In the genomic region with DNA sequence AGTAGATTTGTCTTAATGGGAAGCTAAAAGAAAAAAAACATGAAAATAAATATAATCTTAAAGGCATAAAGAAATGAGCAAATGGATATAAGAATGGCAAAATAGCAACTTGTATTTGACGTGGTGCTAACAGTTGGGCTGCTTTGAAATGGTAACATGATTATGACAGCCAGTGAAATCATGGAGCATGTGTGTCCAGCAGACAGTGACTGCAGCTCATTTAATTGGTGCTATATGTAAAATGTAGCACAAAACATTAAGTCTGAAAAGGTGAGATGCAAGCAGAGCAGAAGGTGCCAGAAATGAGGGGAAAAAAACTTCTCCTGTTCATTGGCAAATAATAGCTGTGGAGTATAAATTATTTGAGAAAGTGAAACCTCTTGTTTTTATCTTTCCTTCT, we compare ENCODE assay signal across 19 mouse cellular contexts.
A peak's percentile ranks its signal among the peaks of the same experiment; 100 is the strongest.
DNase-seq lines count a peak whose midpoint lies in the region; ATAC-seq and TF ChIP-seq lines count a peak whose summit lies in the region.
"Had no signal": no experiment of that assay in that cellular context is flagged by ENCODE, and none has a peak within 500 bp of the region (broad histone marks: within the 10 kb centered on the region; RNA-seq: fewer than 3 reads in every experiment).

No protein-coding gene starts in this region.

- H3K27me3 ChIP-seq in forebrain, embryonic 15.5 days = no peaks in the 10 kb centered on the region
- H3K27me3 ChIP-seq in forebrain, embryonic 10.5 days (ENCODE audit: poor library complexity, severe bottlenecking) = no peaks in the 10 kb centered on the region
- H3K27me3 ChIP-seq in forebrain, postnatal 0 days (ENCODE audit: insufficient read depth, low read length) = no peaks in the 10 kb centered on the region
- no peaks in the 10 kb centered on the region for H3K27me3 ChIP-seq in forebrain, embryonic 13.5 days
- no peaks in the 10 kb centered on the region for H3K27me3 ChIP-seq in CH12.LX (replicated peaks)
- H3K27me3 ChIP-seq: embryonic facial prominence, embryonic 12.5 days; Patski had no signal

- in situ Hi-C loops in CH12.LX (cut with MboI; ENCODE audit: low pct_ligation_motif_present, low pct_unique_long_range_greater_than_20kb, low sequenced_read_pairs) = no loop called here

- H3K79me2 ChIP-seq in CH12.LX (replicated peaks; ENCODE audit: control insufficient read depth, extremely low read depth, insufficient read depth, poor library complexity, severe bottlenecking) = no peaks in the 10 kb centered on the region

- no peaks in the 10 kb centered on the region for H3K9me3 ChIP-seq in forebrain, embryonic 15.5 days
- no peaks in the 10 kb centered on the region for H3K9me3 ChIP-seq in forebrain, embryonic 10.5 days
- H3K9me3 ChIP-seq in forebrain, postnatal 0 days (ENCODE audit: low read length) = no peaks in the 10 kb centered on the region
- H3K9me3 ChIP-seq in forebrain, embryonic 13.5 days (replicated peaks) = no peaks in the 10 kb centered on the region
- no peaks in the 10 kb centered on the region for H3K9me3 ChIP-seq in CH12.LX (replicated peaks; ENCODE audit: low read length)
- H3K9me3 ChIP-seq: embryonic facial prominence, embryonic 10.5 days; embryonic facial prominence, embryonic 12.5 days; G1E had no signal

- no peak; the same call in 1 of the 2 replicates for ATAC-seq in forebrain, embryonic 15.5 days (replicated peaks)
- no peak for ATAC-seq in forebrain, postnatal 0 days
- no peak for ATAC-seq in forebrain, embryonic 13.5 days
- ATAC-seq: activated CD4-positive, CD25-positive, alpha-beta regulatory T cell, adult 4 months; Patski had no signal

- TF ChIP-seq EP300 in CH12.LX (IDR thresholded peaks at IDR 0.05; ENCODE audit: low read length) = no peak

- H3K9ac ChIP-seq in forebrain, embryonic 15.5 days (replicated peaks) = no peak overlapping the region
- no peak overlapping the region for H3K9ac ChIP-seq in forebrain, postnatal 0 days
- H3K9ac ChIP-seq in forebrain, embryonic 13.5 days = no peak overlapping the region
- H3K9ac ChIP-seq in CH12.LX (ENCODE audit: insufficient read depth, low read depth) = no peak overlapping the region
- H3K9ac ChIP-seq: embryonic facial prominence, embryonic 12.5 days had no signal

- peak overlapping the region; percentile 73 for H3K27ac ChIP-seq in forebrain, embryonic 15.5 days (replicated peaks)
- H3K27ac ChIP-seq in forebrain, embryonic 10.5 days = no peak overlapping the region
- peak overlapping the region; percentile 73 for H3K27ac ChIP-seq in forebrain, postnatal 0 days (ENCODE audit: low read depth, low read length)
- no peak overlapping the region for H3K27ac ChIP-seq in forebrain, embryonic 13.5 days
- no peak overlapping the region for H3K27ac ChIP-seq in CH12.LX (ENCODE audit: insufficient read depth, low read depth)
- H3K27ac ChIP-seq: embryonic facial prominence, embryonic 10.5 days; embryonic facial prominence, embryonic 12.5 days; gastrocnemius, adult 2 months had no signal

- no peak for TF ChIP-seq POLR2A in CH12.LX (IDR thresholded peaks at IDR 0.05; ENCODE audit: low read depth, low read length)
- no peak for TF ChIP-seq POLR2A in brain, embryonic 14.5 days (IDR thresholded peaks at IDR 0.05; ENCODE audit: borderline replicate concordance, extremely low read depth, insufficient read depth, insufficient read length, poor library complexity, severe bottlenecking)

- TF ChIP-seq RAD21 in CH12.LX (IDR thresholded peaks at IDR 0.05; ENCODE audit: low read depth, low read length) = no peak

- TF ChIP-seq CTCF in forebrain, postnatal 0 days (IDR thresholded peaks at IDR 0.05; ENCODE audit: low read depth) = no peak
- no peak for TF ChIP-seq CTCF in CH12.LX (conservative IDR thresholded peaks at IDR 0.05 in 1 of 2, IDR thresholded peaks at IDR 0.05 in 1 of 2; ENCODE audit: low read depth in 2 of 2, low read length in 2 of 2)
- TF ChIP-seq CTCF in brain, embryonic 14.5 days (IDR thresholded peaks at IDR 0.05; ENCODE audit: borderline replicate concordance, extremely low read depth, insufficient read depth, insufficient read length) = no peak

- 48% methylated on average over 1 of the region's 1 CpGs for WGBS in forebrain, embryonic 15.5 days
- 90% methylated on average over 1 of the region's 1 CpGs for WGBS in forebrain, embryonic 10.5 days
- whole genome bisulfite sequencing in forebrain, postnatal 0 days = 46% methylated on average over 1 of the region's 1 CpGs
- 57% methylated on average over 1 of the region's 1 CpGs for WGBS in forebrain, embryonic 13.5 days

- H3K36me3 ChIP-seq in forebrain, embryonic 15.5 days = no peaks in the 10 kb centered on the region
- no peaks in the 10 kb centered on the region for H3K36me3 ChIP-seq in forebrain, embryonic 10.5 days (replicated peaks)
- H3K36me3 ChIP-seq in forebrain, postnatal 0 days (ENCODE audit: insufficient read depth) = no peaks in the 10 kb centered on the region
- H3K36me3 ChIP-seq in forebrain, embryonic 13.5 days (ENCODE audit: poor library complexity, severe bottlenecking) = no peaks in the 10 kb centered on the region
- H3K36me3 ChIP-seq in CH12.LX (replicated peaks in 1 of 2; ENCODE audit: control insufficient read depth in 1 of 2, insufficient read depth in 1 of 2, low read length in 1 of 2) = no peaks in the 10 kb centered on the region
- H3K36me3 ChIP-seq: embryonic facial prominence, embryonic 10.5 days; embryonic facial prominence, embryonic 12.5 days; G1E had no signal

- dilution Hi-C loops in CH12.LX (cut with MboI; ENCODE audit: extremely low pct_ligation_motif_present, extremely low pct_unique_long_range_greater_than_20kb, low sequenced_read_pairs) = no loop called here

- no peak for DNase-seq in forebrain, embryonic 10.5 days (ENCODE audit: extremely low spot score, low spot score)
- peak; percentile 47 for DNase-seq in forebrain, postnatal 0 days
- no peak for DNase-seq in CH12.LX (ENCODE audit: extremely low read depth)
- peak; percentile 74 for DNase-seq in brain, embryonic 14.5 days (ENCODE audit: low read depth)
- no peak for DNase-seq in frontal cortex, postnatal 36 days (ENCODE audit: low spot score in 2 of 2)
- DNase-seq in right cerebral cortex, adult 18-20 months = no peak
- DNase-seq: adrenal gland, adult 8-10 months; adrenal gland, postnatal 14 days; adrenal gland, postnatal 36 days; cerebellum, adult 11-12 months; cerebellum, adult 2 months; gastrocnemius, adult 2 months had no signal

- H3K4me3 ChIP-seq in forebrain, embryonic 15.5 days = no peak overlapping the region
- H3K4me3 ChIP-seq in forebrain, embryonic 10.5 days = no peak overlapping the region
- no peak overlapping the region for H3K4me3 ChIP-seq in forebrain, postnatal 0 days (ENCODE audit: low read depth, low read length)
- no peak overlapping the region for H3K4me3 ChIP-seq in forebrain, embryonic 13.5 days
- no peak overlapping the region for H3K4me3 ChIP-seq in CH12.LX (replicated peaks in 1 of 3; ENCODE audit: low read depth in 2 of 3, low read length in 2 of 3, poor library complexity in 1 of 3)
- H3K4me3 ChIP-seq: embryonic facial prominence, embryonic 10.5 days; embryonic facial prominence, embryonic 12.5 days; gastrocnemius, adult 2 months had no signal

- H3K4me1 ChIP-seq in forebrain, embryonic 15.5 days = no peaks in the 10 kb centered on the region
- H3K4me1 ChIP-seq in forebrain, embryonic 10.5 days = no peaks in the 10 kb centered on the region
- H3K4me1 ChIP-seq in forebrain, postnatal 0 days (ENCODE audit: insufficient read depth) = no peaks in the 10 kb centered on the region
- no peaks in the 10 kb centered on the region for H3K4me1 ChIP-seq in forebrain, embryonic 13.5 days
- H3K4me1 ChIP-seq in CH12.LX (ENCODE audit: control insufficient read depth in 1 of 2, insufficient read depth in 2 of 2) = no peaks in the 10 kb centered on the region
- H3K4me1 ChIP-seq: embryonic facial prominence, embryonic 10.5 days; embryonic facial prominence, embryonic 12.5 days had no signal

- H3K4me2 ChIP-seq in forebrain, embryonic 15.5 days (replicated peaks) = no peak overlapping the region
- H3K4me2 ChIP-seq in forebrain, postnatal 0 days (ENCODE audit: low read depth) = no peak overlapping the region
- H3K4me2 ChIP-seq in forebrain, embryonic 13.5 days = no peak overlapping the region
- peak overlapping the region; percentile 71; the same call in 1 of the 2 replicates for H3K4me2 ChIP-seq in CH12.LX (ENCODE audit: insufficient read depth, low read depth, poor library complexity, severe bottlenecking)
- H3K4me2 ChIP-seq: embryonic facial prominence, embryonic 12.5 days had no signal

TF ChIP-seq in CH12.LX, 34 proteins besides CTCF, POLR2A, EP300 and RAD21:
- TF ChIP-seq GABPA (IDR thresholded peaks at IDR 0.05; ENCODE audit: insufficient replicate concordance, low read depth, low read length) (no peak), NELFE (IDR thresholded peaks at IDR 0.05; ENCODE audit: low read depth, low read length) (no peak), E2F4 (IDR thresholded peaks at IDR 0.05; ENCODE audit: insufficient replicate concordance, low read depth, low read length) (no peak), CHD1 (IDR thresholded peaks at IDR 0.05; ENCODE audit: low read depth, low read length) (no peak), BHLHE40 (IDR thresholded peaks at IDR 0.05; ENCODE audit: low read depth, low read length) (no peak), HCFC1 (IDR thresholded peaks at IDR 0.05; ENCODE audit: low read depth, low read length) (no peak), JUN (IDR thresholded peaks at IDR 0.05; ENCODE audit: insufficient read depth, low read depth, low read length) (no peak), SIN3A (IDR thresholded peaks at IDR 0.05; ENCODE audit: low read length) (no peak), IRF4 (IDR thresholded peaks at IDR 0.05; ENCODE audit: low read depth, low read length) (no peak), UBTF (IDR thresholded peaks at IDR 0.05; ENCODE audit: low read depth, low read length) (no peak), TCF12 (IDR thresholded peaks at IDR 0.05; ENCODE audit: low read depth, low read length) (no peak), RCOR1 (conservative IDR thresholded peaks at IDR 0.05; ENCODE audit: low read depth, low read length) (no peak), ZC3H11A (IDR thresholded peaks at IDR 0.05; ENCODE audit: low read depth, low read length) (no peak), MAX (IDR thresholded peaks at IDR 0.05; ENCODE audit: low read length) (no peak), USF2 (conservative IDR thresholded peaks at IDR 0.05; ENCODE audit: low read depth, low read length) (no peak), POLR2AphosphoS2 (IDR thresholded peaks at IDR 0.05; ENCODE audit: low read depth, low read length) (no peak), MAFK (IDR thresholded peaks at IDR 0.05; ENCODE audit: insufficient replicate concordance, low read length) (no peak), ZKSCAN1 (IDR thresholded peaks at IDR 0.05; ENCODE audit: borderline replicate concordance, low read depth, low read length) (no peak), TBP (conservative IDR thresholded peaks at IDR 0.05; ENCODE audit: low read depth, low read length) (no peak), ZNF384 (IDR thresholded peaks at IDR 0.05; ENCODE audit: low read depth, low read length) (no peak)

Comparison
In these comparisons a context has a peak if more than half of its experiments do, and no peak if none do; other contexts are left out.
1. H3K27ac ChIP-seq: peak in forebrain, embryonic 15.5 days (single experiment) and forebrain, postnatal 0 days (single experiment); none in forebrain, embryonic 10.5 days (single experiment), forebrain, embryonic 13.5 days (single experiment) and CH12.LX (single experiment).
2. DNase-seq: peak in forebrain, postnatal 0 days (single experiment) and brain, embryonic 14.5 days (single experiment); none in forebrain, embryonic 10.5 days (single experiment), CH12.LX (single experiment), frontal cortex, postnatal 36 days (0 of 2) and right cerebral cortex, adult 18-20 months (single experiment).